Mouse (Mus musculus) midbrain, embryonic 15.5 days (tissue): Measurements from ENCODE around the gene Rabgap1l. TPM values are rescaled to one million over a fixed set of nuclear protein-coding genes. Genes with fewer than 3 reads are reported as not detected.

ENCODE experiments used
- ATAC-seq: fragments of 200-750 bp; cut with Nextera tagmentation; replicated peaks from 2 replicates; pipeline ENCODE4 v1.8.0; 2017; ENCODE audit warnings: moderate TSS enrichment
- H3K27ac ChIP-seq: fragments of 300-500 bp; sonication (generic); 2 replicates; pipeline ENCODE4 v1.5.1; 2015; ENCODE audit warnings: mild to moderate bottlenecking, inconsistent platforms
- H3K27me3 ChIP-seq: fragments of 300-500 bp; sonication (generic); replicated peaks from 2 replicates; pipeline ENCODE4 v1.6.1; 2015; ENCODE audit warnings: inconsistent platforms
- H3K36me3 ChIP-seq: fragments of 300-500 bp; sonication (generic); replicated peaks from 2 replicates; pipeline ENCODE4 v1.6.1; 2015; ENCODE audit warnings: inconsistent platforms
- H3K4me1 ChIP-seq: fragments of 300-500 bp; sonication (generic); 2 replicates; pipeline ENCODE4 v1.6.1; 2015; ENCODE audit warnings: inconsistent platforms
- H3K4me2 ChIP-seq: fragments of 300-500 bp; sonication (generic); 2 replicates; pipeline ENCODE4 v1.6.1; 2015; ENCODE audit warnings: inconsistent platforms, mild to moderate bottlenecking, moderate library complexity
- H3K4me3 ChIP-seq: fragments of 300-500 bp; sonication (generic); 2 replicates; pipeline ENCODE4 v1.5.1; 2015; ENCODE audit warnings: mild to moderate bottlenecking, inconsistent platforms
- H3K9ac ChIP-seq: fragments of 300-500 bp; sonication (generic); 2 replicates; pipeline ENCODE4 v1.6.1; 2015; ENCODE audit warnings: mild to moderate bottlenecking, inconsistent platforms
- H3K9me3 ChIP-seq: fragments of 300-500 bp; sonication (generic); 2 replicates; pipeline ENCODE4 v1.6.1; 2016; ENCODE audit warnings: inconsistent platforms
- WGBS: fragments of 180-500 bp; shearing (Covaris S2); methylation state at CpG from one replicate; pipeline ENCODE4 v1.1.7; 2015; ENCODE audit warnings: mixed read lengths; 5-methylcytosine and 5-hydroxymethylcytosine counted together
- polyA plus RNA-seq: library from polyadenylated mRNA; unstranded; fragments of >200 nt; fragmentation: Nextera tagmentation; extraction: Ambion mirVana; gene quantifications from 2 replicates; pipeline ENCODE4 v1.2.1, GENCODE M21; 2015

Rabgap1l gene
- polyA plus RNA-seq, 1 experiment from 2014 or later, result 38.3 TPM

DNA sequence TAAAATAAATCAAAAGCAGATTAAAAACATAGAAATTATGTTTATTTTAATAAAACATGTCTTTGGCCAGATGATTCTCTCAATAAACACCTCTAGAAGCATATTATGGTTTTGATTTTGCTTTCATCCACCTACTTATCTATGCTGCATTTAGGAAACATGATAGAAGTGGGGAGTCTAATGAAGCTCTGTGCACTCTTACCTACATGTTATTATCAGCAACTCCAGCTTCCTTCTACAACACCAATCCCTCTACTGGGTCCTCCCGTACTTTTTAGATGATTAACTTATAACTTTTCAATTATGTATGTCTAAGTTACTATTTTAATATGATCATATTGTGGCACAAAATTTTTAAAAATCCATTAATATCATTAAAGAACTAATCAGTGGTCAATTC, 487.2 kb downstream of the Rabgap1l start:
- no peak overlapping the region for H3K27ac ChIP-seq
- no peak overlapping the region for H3K4me3 ChIP-seq
- 92% methylated on average over 1 of the region's 1 CpGs for WGBS
- no peak overlapping the region for H3K9ac ChIP-seq
- no peaks in the 10 kb centered on the region for H3K27me3 ChIP-seq
- H3K4me2 ChIP-seq, result no peak overlapping the region
- no peaks in the 10 kb centered on the region for H3K36me3 ChIP-seq
- peaks cover 8% of the 10 kb centered on the region for H3K4me1 ChIP-seq
- no peaks in the 10 kb centered on the region for H3K9me3 ChIP-seq
- ATAC-seq, result no peak

DNA sequence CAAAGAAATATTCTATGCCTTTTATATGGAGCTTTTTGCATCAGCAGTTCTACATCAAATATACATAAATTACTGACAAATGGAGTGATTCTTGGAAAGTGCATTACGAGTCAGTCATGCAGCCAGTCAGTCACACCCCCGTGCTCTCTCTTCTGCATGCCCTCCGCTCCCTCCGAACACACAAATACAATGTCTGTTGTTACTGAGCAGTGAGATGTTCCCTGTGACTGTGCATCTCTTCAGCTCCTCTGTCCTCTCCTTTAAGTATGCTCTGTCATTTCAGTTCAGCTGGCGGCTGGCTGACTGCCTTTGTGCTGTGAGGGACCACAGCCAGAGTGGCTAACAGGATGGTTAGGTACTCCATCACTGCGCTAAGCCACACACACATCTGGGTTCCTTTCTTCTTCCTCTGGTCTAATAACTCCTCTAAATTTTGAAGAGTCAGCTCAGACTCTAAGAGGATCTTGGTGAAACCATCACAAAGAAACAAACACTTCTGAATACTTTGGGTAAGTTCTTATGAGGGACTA, 488.0 kb downstream of the Rabgap1l start:
- 55% methylated on average over 6 of the region's 6 CpGs for WGBS
- H3K9me3 ChIP-seq, result no peaks in the 10 kb centered on the region

GRCm38 (mm10) chr1:160302268-160302667, 490.7 kb downstream of the Rabgap1l start:
- Histone ChIP-seq H3K9me3 (no peaks in the 10 kb centered on the region), H3K27me3 (no peaks in the 10 kb centered on the region), H3K4me3 (no peak overlapping the region), H3K27ac (no peak overlapping the region), H3K4me1 (no peaks in the 10 kb centered on the region), H3K9ac (no peak overlapping the region), H3K36me3 (no peaks in the 10 kb centered on the region), H3K4me2 (no peak overlapping the region)
- WGBS, result 74% methylated on average over 1 of the region's 1 CpGs
- no peak for ATAC-seq

More for the DNA sequence above, 488.0 kb downstream of the Rabgap1l start:
- Histone ChIP-seq H3K9ac (no peak overlapping the region), H3K4me3 (no peak overlapping the region), H3K27me3 (no peaks in the 10 kb centered on the region), H3K27ac (no peak overlapping the region), H3K4me1 (peaks cover 8% of the 10 kb centered on the region), H3K4me2 (no peak overlapping the region), H3K36me3 (no peaks in the 10 kb centered on the region)
- peak; percentile 48; the same call in 1 of the 2 replicates for ATAC-seq

DNA sequence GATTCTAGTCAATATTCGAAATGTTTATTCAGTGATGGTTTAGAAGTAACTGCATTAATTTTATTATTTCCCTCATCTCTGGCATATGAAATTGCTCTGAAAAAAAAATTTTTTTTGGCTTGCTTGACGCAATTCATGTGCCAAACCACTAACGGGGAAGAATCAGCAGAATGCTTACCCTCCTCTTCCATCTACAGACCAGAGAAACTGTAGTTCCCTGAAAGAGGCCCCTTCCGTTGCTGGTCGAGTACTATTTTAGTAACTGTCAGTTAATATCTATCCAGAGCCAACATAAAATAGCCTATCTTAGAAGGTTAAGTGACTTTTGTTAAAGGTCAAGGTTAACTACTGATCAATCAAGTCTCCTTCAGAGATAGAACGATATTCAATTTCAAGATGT, 491.9 kb downstream of the Rabgap1l start:
- H3K4me1 ChIP-seq, result no peaks in the 10 kb centered on the region
- H3K4me2 ChIP-seq, result no peak overlapping the region
- 87% methylated on average over 6 of the region's 6 CpGs for WGBS
- no peak overlapping the region for H3K27ac ChIP-seq
- no peaks in the 10 kb centered on the region for H3K27me3 ChIP-seq
- H3K36me3 ChIP-seq, result no peaks in the 10 kb centered on the region
- H3K9me3 ChIP-seq, result no peaks in the 10 kb centered on the region
- H3K9ac ChIP-seq, result no peak overlapping the region
- ATAC-seq, result no peak
- H3K4me3 ChIP-seq, result no peak overlapping the region

DNA sequence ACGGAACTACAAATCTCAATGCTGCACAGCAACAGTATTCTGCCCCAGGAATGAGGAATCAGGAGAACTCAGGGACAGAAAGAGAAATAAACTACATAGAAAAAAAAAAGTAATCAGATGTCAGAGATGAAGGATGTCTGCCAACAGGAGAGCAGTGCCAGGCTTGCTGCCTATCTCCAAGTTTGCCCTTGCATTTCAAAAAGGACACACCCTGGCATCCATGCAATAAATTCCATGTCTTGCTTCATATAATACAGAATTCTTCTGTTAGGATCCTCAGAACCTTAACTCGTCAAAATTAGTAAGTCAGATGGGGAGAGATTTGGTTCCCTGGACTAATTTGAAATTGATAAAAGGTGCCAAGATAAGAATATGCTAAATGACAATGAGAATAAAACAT, 492.3 kb downstream of the Rabgap1l start:
- no peak overlapping the region for H3K27ac ChIP-seq
- H3K36me3 ChIP-seq, result no peaks in the 10 kb centered on the region
- H3K27me3 ChIP-seq, result no peaks in the 10 kb centered on the region
- no peak overlapping the region for H3K9ac ChIP-seq
- ATAC-seq, result no peak
- H3K9me3 ChIP-seq, result no peaks in the 10 kb centered on the region
- H3K4me1 ChIP-seq, result no peaks in the 10 kb centered on the region
- 88% methylated on average over 2 of the region's 2 CpGs for WGBS
- no peak overlapping the region for H3K4me3 ChIP-seq
- H3K4me2 ChIP-seq, result no peak overlapping the region

DNA sequence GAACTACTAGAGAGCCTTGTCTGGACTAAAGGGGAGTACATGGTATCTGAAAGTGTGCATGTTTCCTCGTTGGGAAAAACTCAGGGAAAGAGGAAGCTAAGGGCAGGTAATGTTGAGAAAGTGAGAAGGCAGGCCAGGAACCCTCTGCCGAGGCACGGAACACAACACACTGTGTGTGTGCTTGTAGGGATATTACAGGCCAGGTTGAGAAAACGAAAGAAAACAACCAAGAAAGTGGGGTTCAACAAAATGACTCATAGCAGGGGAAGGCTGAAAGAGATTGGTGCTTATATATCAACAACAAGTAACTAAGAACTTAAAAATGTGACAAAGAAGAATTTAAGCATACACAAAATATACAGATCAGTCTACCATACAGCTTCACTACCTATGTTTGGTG, 493.0 kb downstream of the Rabgap1l start:
- Histone ChIP-seq H3K9me3 (no peaks in the 10 kb centered on the region), H3K36me3 (no peaks in the 10 kb centered on the region), H3K4me1 (no peaks in the 10 kb centered on the region), H3K27ac (no peak overlapping the region), H3K9ac (no peak overlapping the region), H3K4me2 (no peak overlapping the region), H3K4me3 (no peak overlapping the region), H3K27me3 (no peaks in the 10 kb centered on the region)
- 86% methylated on average over 4 of the region's 4 CpGs for WGBS
- no peak for ATAC-seq

DNA sequence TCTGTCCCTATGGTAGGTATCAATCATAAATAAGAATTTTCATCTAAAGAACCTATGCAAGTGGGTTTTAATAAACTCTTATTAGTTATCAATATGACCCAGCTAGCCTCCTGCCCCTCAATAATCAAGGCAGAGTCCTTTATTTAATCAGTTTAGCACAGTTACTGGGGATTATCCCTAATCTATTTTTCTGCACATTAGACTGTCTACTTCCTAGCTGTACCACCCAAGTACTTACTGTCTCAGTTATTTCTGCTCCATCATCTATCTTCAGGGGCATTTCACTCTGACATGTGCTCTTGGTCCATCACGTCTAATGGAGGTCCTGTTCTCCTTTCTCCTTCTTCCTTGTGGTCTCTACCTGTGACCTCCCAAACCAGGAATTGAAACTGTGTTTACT, 494.1 kb downstream of the Rabgap1l start:
- 83% methylated on average over 1 of the region's 1 CpGs for WGBS
- Histone ChIP-seq H3K9me3 (no peaks in the 10 kb centered on the region), H3K4me1 (no peaks in the 10 kb centered on the region), H3K27me3 (no peaks in the 10 kb centered on the region), H3K4me3 (no peak overlapping the region), H3K9ac (no peak overlapping the region), H3K36me3 (no peaks in the 10 kb centered on the region), H3K4me2 (no peak overlapping the region), H3K27ac (no peak overlapping the region)
- ATAC-seq, result no peak

GRCm38 (mm10) chr1:160297701-160298100, 495.3 kb downstream of the Rabgap1l start:
- no peaks in the 10 kb centered on the region for H3K4me1 ChIP-seq
- H3K4me2 ChIP-seq, result no peak overlapping the region
- H3K27me3 ChIP-seq, result no peaks in the 10 kb centered on the region
- no peak for ATAC-seq
- H3K4me3 ChIP-seq, result no peak overlapping the region
- H3K9me3 ChIP-seq, result no peaks in the 10 kb centered on the region
- no peaks in the 10 kb centered on the region for H3K36me3 ChIP-seq
- H3K9ac ChIP-seq, result no peak overlapping the region
- no peak overlapping the region for H3K27ac ChIP-seq
- WGBS, result 81% methylated on average over 3 of the region's 3 CpGs

DNA sequence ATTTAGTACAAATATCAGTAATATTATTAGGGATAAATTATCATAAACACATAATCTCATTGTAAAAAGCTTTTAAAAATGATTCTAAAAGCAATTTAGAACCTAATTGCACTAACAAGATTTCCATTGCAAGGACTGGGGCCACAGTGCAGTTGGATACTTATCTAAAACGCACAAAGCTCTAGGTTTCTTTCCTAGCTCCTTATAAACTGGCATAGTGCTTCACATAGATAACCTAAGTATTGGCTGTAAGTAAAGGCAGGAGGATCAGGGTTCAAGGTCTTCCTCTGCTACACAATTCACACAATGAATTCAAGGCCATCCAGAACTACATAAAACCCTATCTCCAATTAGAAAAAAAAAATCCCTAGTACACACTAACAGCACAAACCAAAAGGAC, 497.7 kb downstream of the Rabgap1l start:
- Histone ChIP-seq H3K4me3 (no peak overlapping the region), H3K36me3 (no peaks in the 10 kb centered on the region), H3K4me1 (no peaks in the 10 kb centered on the region; the same call in 1 of the 2 replicates), H3K9me3 (no peaks in the 10 kb centered on the region), H3K27ac (no peak overlapping the region), H3K9ac (no peak overlapping the region), H3K4me2 (no peak overlapping the region), H3K27me3 (no peaks in the 10 kb centered on the region)
- WGBS, result 90% methylated on average over 1 of the region's 1 CpGs
- no peak for ATAC-seq

DNA sequence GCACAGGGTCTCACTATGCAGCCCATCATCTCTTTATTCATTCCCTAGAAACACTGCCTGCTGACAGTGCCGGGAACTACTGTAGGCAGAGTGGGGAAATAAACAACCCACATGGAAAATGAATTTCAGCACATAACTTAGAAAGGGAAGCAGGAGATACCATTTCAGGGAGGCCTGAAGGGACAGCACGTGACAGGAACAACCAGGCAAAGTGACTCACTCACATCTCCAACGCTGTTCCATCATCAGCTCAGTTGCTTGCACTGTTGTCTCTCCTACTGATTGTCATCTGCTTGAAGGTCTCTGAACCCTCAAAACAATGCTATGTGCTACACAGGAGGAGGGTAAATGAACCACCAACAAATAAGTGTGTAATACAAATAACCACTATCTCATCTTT, 499.5 kb downstream of the Rabgap1l start:
- Histone ChIP-seq H3K9me3 (no peaks in the 10 kb centered on the region), H3K9ac (no peak overlapping the region), H3K4me1 (no peaks in the 10 kb centered on the region; the same call in 1 of the 2 replicates), H3K27me3 (no peaks in the 10 kb centered on the region), H3K4me2 (no peak overlapping the region), H3K36me3 (no peaks in the 10 kb centered on the region), H3K4me3 (no peak overlapping the region), H3K27ac (no peak overlapping the region)
- ATAC-seq, result no peak
- 75% methylated on average over 3 of the region's 3 CpGs for WGBS

GRCm38 (mm10) chr1:160292058-160292457, 501.0 kb downstream of the Rabgap1l start:
- H3K9ac ChIP-seq, result no peak overlapping the region
- H3K27me3 ChIP-seq, result no peaks in the 10 kb centered on the region
- H3K27ac ChIP-seq, result no peak overlapping the region
- ATAC-seq, result no peak
- no peaks in the 10 kb centered on the region for H3K36me3 ChIP-seq
- WGBS, result 94% methylated on average over 2 of the region's 2 CpGs
- no peak overlapping the region for H3K4me2 ChIP-seq
- no peak overlapping the region for H3K4me3 ChIP-seq
- H3K9me3 ChIP-seq, result no peaks in the 10 kb centered on the region
- peaks cover 4% of the 10 kb centered on the region for H3K4me1 ChIP-seq

DNA sequence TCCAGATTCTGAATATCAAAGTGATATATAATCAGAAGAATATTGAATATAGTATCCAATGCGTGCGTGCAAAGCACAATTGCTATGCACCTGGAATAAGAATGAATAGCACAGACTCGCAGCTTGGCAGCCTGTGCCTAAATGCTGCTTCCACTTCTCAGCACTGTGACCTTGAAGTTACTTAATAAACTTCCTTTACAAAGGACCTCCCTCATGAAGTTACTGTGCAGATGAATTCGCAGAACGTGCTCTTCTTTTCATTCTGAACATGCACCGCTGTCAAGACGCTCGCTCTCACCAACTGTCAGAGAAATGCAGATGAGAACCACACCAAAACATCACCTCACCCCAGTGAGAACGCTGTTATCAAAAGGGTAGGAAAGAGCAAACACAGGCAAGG, 502.8 kb downstream of the Rabgap1l start:
- H3K27ac ChIP-seq, result no peak overlapping the region
- peaks cover 11% of the 10 kb centered on the region for H3K4me1 ChIP-seq
- 51% methylated on average over 9 of the region's 9 CpGs for WGBS
- H3K9ac ChIP-seq, result no peak overlapping the region
- ATAC-seq, result no peak
- H3K36me3 ChIP-seq, result no peaks in the 10 kb centered on the region
- H3K4me3 ChIP-seq, result no peak overlapping the region
- no peaks in the 10 kb centered on the region for H3K27me3 ChIP-seq
- H3K4me2 ChIP-seq, result no peak overlapping the region
- H3K9me3 ChIP-seq, result no peaks in the 10 kb centered on the region

DNA sequence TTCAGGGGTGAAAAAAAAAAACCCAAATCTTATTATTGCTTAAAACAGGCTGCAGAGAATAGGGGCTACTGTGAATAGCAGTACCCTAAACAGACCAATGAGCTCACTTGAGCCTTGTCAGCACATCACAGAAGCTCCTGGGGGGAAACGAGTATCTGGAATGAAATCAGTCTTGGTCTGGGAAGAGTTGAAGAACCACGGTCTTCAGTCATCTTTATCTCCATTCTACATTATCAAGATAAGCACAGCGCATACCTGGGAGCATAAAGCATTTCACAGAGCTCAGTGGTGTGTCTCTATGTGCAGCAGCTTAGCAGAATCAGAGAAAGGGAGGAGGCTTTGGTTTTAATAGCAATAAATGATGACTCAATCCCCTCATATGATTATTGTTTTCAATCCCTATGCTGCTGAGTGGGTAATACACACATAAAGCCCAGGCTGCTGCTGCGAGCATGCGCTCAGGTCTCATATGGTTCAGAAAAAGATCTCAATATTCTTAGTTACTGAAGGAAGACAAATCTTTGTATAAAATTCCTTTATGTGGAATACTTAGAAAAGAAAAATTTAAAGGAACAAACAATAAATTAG, 505.9 kb downstream of the Rabgap1l start:
- Histone ChIP-seq H3K27me3 (no peaks in the 10 kb centered on the region), H3K4me3 (no peak overlapping the region), H3K27ac (peak overlapping the region; percentile 73), H3K4me1 (peaks cover 11% of the 10 kb centered on the region), H3K36me3 (no peaks in the 10 kb centered on the region), H3K4me2 (no peak overlapping the region; the same call in 1 of the 2 replicates), H3K9ac (no peak overlapping the region), H3K9me3 (no peaks in the 10 kb centered on the region)
- peak; percentile 75 for ATAC-seq
- WGBS, result 46% methylated on average over 5 of the region's 5 CpGs
